Mouse (Mus musculus): ENCODE measurements at regions not wholly inside any gene's neighbourhood (a gene's known extent, or its start where the extent isn't known, plus 50 kb on each side); places are given as distances from the start of the nearest gene placed in this dataset.

DNA sequence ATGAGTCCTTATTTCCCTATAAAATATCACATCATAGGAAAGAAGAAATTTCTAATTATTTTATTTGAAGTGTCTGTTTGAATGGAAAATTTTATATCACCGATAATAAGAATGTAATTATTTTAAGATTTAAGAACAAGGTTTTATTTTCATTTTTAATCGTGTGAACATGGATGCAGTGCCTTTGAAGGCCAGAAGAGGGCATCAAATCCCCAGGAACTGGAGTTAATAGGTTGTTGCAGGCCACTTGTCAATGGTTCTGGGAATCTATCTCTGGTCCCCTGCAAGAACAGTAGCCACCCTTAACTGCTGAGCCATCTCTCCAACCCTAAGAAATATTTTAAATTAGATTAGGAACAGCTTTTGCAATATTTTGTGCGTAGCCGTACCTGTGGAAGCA lies 66.5 kb upstream of the 4933415F23Rik start:
- no peak for TF ChIP-seq EP300 (IDR thresholded peaks at IDR 0.05; ENCODE audit: insufficient read depth, low read depth, low read length)
- no peak for TF ChIP-seq CTCF (IDR thresholded peaks at IDR 0.05; ENCODE audit: low read depth, low read length)
- no peak for TF ChIP-seq POLR2A (IDR thresholded peaks at IDR 0.05; ENCODE audit: insufficient read depth, low read length)
